Mouse (Mus musculus): ENCODE measurements around the gene Pdik1l. TPM values are rescaled to one million over a fixed set of nuclear protein-coding genes. Genes with fewer than 3 reads are reported as not detected.
A peak's percentile ranks its signal among the peaks of the same experiment; 100 is the strongest.

The Pdik1l gene
- polyA plus RNA-seq, 1 experiment = 3.4 TPM

DNA sequence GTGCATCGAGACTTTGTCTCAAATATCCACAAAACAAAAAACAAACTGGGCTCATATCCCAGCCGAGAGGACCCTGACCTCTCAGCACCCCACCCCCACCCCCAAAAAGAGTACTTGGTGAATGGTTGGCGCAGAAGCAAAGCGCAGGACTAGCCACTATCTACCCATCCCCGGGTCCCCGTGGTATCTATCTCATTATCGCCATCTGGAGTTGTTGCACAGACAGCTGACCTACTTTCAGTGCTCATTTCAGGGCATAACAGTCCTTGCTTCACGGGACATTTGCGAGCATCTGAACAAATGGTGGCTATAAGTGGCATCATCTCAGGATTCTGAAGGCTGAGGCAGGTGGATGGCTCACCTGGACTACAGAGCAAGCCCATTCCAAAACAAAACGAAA lies 49.0 kb downstream of the Pdik1l start:
- Histone ChIP-seq H3K27ac (ENCODE audit: insufficient read depth, low read depth, low read length) (no peak overlapping the region), H3K27me3 (replicated peaks; ENCODE audit: control insufficient read depth, insufficient read depth, low read length) (no peaks in the 10 kb centered on the region), H3K36me3 (ENCODE audit: control insufficient read depth, insufficient read depth, low read length) (no peaks in the 10 kb centered on the region), H3K4me1 (ENCODE audit: control insufficient read depth, insufficient read depth, low read length) (peaks cover 3% of the 10 kb centered on the region; the same call in 1 of the 2 replicates), H3K4me3 (ENCODE audit: insufficient read depth, low read depth, low read length) (peak overlapping the region; percentile 46; the same call in 1 of the 2 replicates)
- no peak for DNase-seq
- WGBS = 11% methylated on average over 10 of the region's 10 CpGs
- TF ChIP-seq CTCF (conservative IDR thresholded peaks at IDR 0.05; ENCODE audit: insufficient read depth, insufficient read length, low read depth, low read length) = no peak
- TF ChIP-seq POLR2A (IDR thresholded peaks at IDR 0.05; ENCODE audit: low read depth, low read length) = no peak

GRCm38 (mm10) chr4:134238279-134238651 lies 49.4 kb downstream of the Pdik1l start, which contains the start of gene Cnksr1:
Cnksr1 (minus strand) TSS chr4:134238399.
- peak; percentile 97 for DNase-seq
- Histone ChIP-seq H3K27ac (ENCODE audit: insufficient read depth, low read depth, low read length) (peak within 1 kb of the TSS; percentile 40), H3K27me3 (replicated peaks; ENCODE audit: control insufficient read depth, insufficient read depth, low read length) (no peaks in the 10 kb centered on the region), H3K4me1 (ENCODE audit: control insufficient read depth, insufficient read depth, low read length) (peaks cover 3% of the 10 kb centered on the region; the same call in 1 of the 2 replicates), H3K4me3 (ENCODE audit: insufficient read depth, low read depth, low read length) (peak within 1 kb of the TSS; percentile 46), H3K36me3 (ENCODE audit: control insufficient read depth, insufficient read depth, low read length) (no peaks in the 10 kb centered on the region)
- 3% methylated on average over 18 of the region's 18 CpGs for WGBS
- TF ChIP-seq CTCF (conservative IDR thresholded peaks at IDR 0.05; ENCODE audit: insufficient read depth, insufficient read length, low read depth, low read length) (no peak), POLR2A (IDR thresholded peaks at IDR 0.05; ENCODE audit: low read depth, low read length) (no peak)

GRCm38 (mm10) chr4:134237582-134238278 lies 50.0 kb downstream of the Pdik1l start:
- peaks cover 3% of the 10 kb centered on the region; the same call in 1 of the 2 replicates for H3K4me1 ChIP-seq (ENCODE audit: control insufficient read depth, insufficient read depth, low read length)
- peak overlapping the region; percentile 46 for H3K4me3 ChIP-seq (ENCODE audit: insufficient read depth, low read depth, low read length)
- DNase-seq = peak; percentile 37

GRCm38 (mm10) chr4:134234876-134235275 lies 52.8 kb downstream of the Pdik1l start:
- no peaks in the 10 kb centered on the region for H3K36me3 ChIP-seq (ENCODE audit: control insufficient read depth, insufficient read depth, low read length)
- no peak overlapping the region for H3K27ac ChIP-seq (ENCODE audit: insufficient read depth, low read depth, low read length)
- peaks cover 3% of the 10 kb centered on the region; the same call in 1 of the 2 replicates for H3K4me1 ChIP-seq (ENCODE audit: control insufficient read depth, insufficient read depth, low read length)
- WGBS = 85% methylated on average over 5 of the region's 5 CpGs
- no peak for TF ChIP-seq POLR2A (IDR thresholded peaks at IDR 0.05; ENCODE audit: low read depth, low read length)
- TF ChIP-seq CTCF (conservative IDR thresholded peaks at IDR 0.05; ENCODE audit: insufficient read depth, insufficient read length, low read depth, low read length) = no peak
- H3K4me3 ChIP-seq (ENCODE audit: insufficient read depth, low read depth, low read length) = no peak overlapping the region
- H3K27me3 ChIP-seq (replicated peaks; ENCODE audit: control insufficient read depth, insufficient read depth, low read length) = no peaks in the 10 kb centered on the region
- DNase-seq = no peak

More at GRCm38 (mm10) chr4:134237582-134238278, 50.0 kb downstream of the Pdik1l start:
- H3K27ac ChIP-seq (ENCODE audit: insufficient read depth, low read depth, low read length) = peak overlapping the region; percentile 40
- H3K36me3 ChIP-seq (ENCODE audit: control insufficient read depth, insufficient read depth, low read length) = no peaks in the 10 kb centered on the region
- TF ChIP-seq POLR2A (IDR thresholded peaks at IDR 0.05; ENCODE audit: low read depth, low read length) (no peak), CTCF (conservative IDR thresholded peaks at IDR 0.05; ENCODE audit: insufficient read depth, insufficient read length, low read depth, low read length) (no peak)
- 33% methylated on average over 19 of the region's 19 CpGs for WGBS
- H3K27me3 ChIP-seq (replicated peaks; ENCODE audit: control insufficient read depth, insufficient read depth, low read length) = no peaks in the 10 kb centered on the region

DNA sequence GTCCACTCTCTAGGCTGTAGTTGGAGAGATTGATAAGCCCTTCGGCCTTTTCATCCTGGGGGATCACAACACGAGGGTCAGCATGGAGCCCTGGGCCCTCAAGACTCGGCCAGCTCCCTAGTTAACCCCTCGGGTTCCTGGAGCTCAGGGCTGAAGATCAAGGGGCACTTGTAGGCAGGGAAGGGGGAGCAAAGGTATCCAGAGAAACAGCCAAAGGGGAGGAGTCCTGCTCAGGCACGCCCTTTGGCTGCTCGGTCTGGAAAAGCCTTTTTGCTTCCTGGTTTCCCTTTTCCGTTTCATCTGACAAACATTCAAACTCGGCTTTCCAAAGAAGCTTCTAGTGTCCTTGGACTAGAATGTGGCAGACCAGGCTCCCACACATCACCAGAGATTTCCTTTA lies 57.3 kb downstream of the Pdik1l start:
- WGBS = 31% methylated on average over 8 of the region's 8 CpGs
- TF ChIP-seq CTCF (conservative IDR thresholded peaks at IDR 0.05; ENCODE audit: insufficient read depth, insufficient read length, low read depth, low read length) (no peak), POLR2A (IDR thresholded peaks at IDR 0.05; ENCODE audit: low read depth, low read length) (no peak)
- Histone ChIP-seq H3K27me3 (replicated peaks; ENCODE audit: control insufficient read depth, insufficient read depth, low read length) (no peaks in the 10 kb centered on the region), H3K36me3 (ENCODE audit: control insufficient read depth, insufficient read depth, low read length) (no peaks in the 10 kb centered on the region), H3K4me3 (ENCODE audit: insufficient read depth, low read depth, low read length) (no peak overlapping the region), H3K4me1 (ENCODE audit: control insufficient read depth, insufficient read depth, low read length) (no peaks in the 10 kb centered on the region), H3K27ac (ENCODE audit: insufficient read depth, low read depth, low read length) (no peak overlapping the region)
- DNase-seq = peak; percentile 72

GRCm38 (mm10) chr4:134227194-134227593 lies 60.5 kb downstream of the Pdik1l start, which contains the start of gene Catsper4:
Catsper4 (minus strand) TSS chr4:134227383.
- Histone ChIP-seq H3K27me3 (replicated peaks; ENCODE audit: control insufficient read depth, insufficient read depth, low read length) (no peaks in the 10 kb centered on the region), H3K27ac (ENCODE audit: insufficient read depth, low read depth, low read length) (no peak within 1 kb of the TSS), H3K4me3 (ENCODE audit: insufficient read depth, low read depth, low read length) (no peak within 1 kb of the TSS), H3K36me3 (ENCODE audit: control insufficient read depth, insufficient read depth, low read length) (no peaks in the 10 kb centered on the region), H3K4me1 (ENCODE audit: control insufficient read depth, insufficient read depth, low read length) (peaks cover 4% of the 10 kb centered on the region; the same call in 1 of the 2 replicates)
- no peak for DNase-seq
- WGBS = 74% methylated on average over 8 of the region's 8 CpGs
- TF ChIP-seq POLR2A (IDR thresholded peaks at IDR 0.05; ENCODE audit: low read depth, low read length) = no peak
- TF ChIP-seq CTCF (conservative IDR thresholded peaks at IDR 0.05; ENCODE audit: insufficient read depth, insufficient read length, low read depth, low read length) = no peak; the same call in 1 of the 2 replicates

Other genes with a start within 250 kb of the Pdik1l start
- gene Zfp683, start 234.1 kb downstream of the Pdik1l start, polyA plus RNA-seq (2012; rRNA removed) = 0.52 and 0.81 TPM in 2 replicates
- gene Crybg2, start 227.1 kb downstream of the Pdik1l start, polyA plus RNA-seq (2012; rRNA removed) = 0.69 and 1.0 TPM in 2 replicates
- 14.8 and 65.1 TPM in 2 replicates for gene Cd52, start 192.8 kb downstream of the Pdik1l start, polyA plus RNA-seq (2012; rRNA removed)
- 5.6 and 5.9 TPM in 2 replicates for gene Ubxn11, start 185.3 kb downstream of the Pdik1l start, polyA plus RNA-seq (2012; rRNA removed)
- 262 and 323 TPM in 2 replicates for gene Sh3bgrl3, start 159.1 kb downstream of the Pdik1l start, polyA plus RNA-seq (2012; rRNA removed)
- 28.3 and 38.9 TPM in 2 replicates for gene Cep85, start 100.8 kb downstream of the Pdik1l start, polyA plus RNA-seq (2012; rRNA removed)
- gene Gm7534, start 84.9 kb downstream of the Pdik1l start, polyA plus RNA-seq (2012; rRNA removed) = not detected in 2 replicates
- 0.38 and 0.69 TPM in 2 replicates for gene Catsper4, start 60.5 kb downstream of the Pdik1l start, polyA plus RNA-seq (2012; rRNA removed)
- 14.9 and 17.3 TPM in 2 replicates for gene Cnksr1, start 49.5 kb downstream of the Pdik1l start, polyA plus RNA-seq (2012; rRNA removed)
- gene E130218I03Rik, start 44.2 kb downstream of the Pdik1l start, polyA plus RNA-seq (2012; rRNA removed) = not detected in 2 replicates
- 6.0 and 6.4 TPM in 2 replicates for gene Zfp593, start 42.3 kb downstream of the Pdik1l start, polyA plus RNA-seq (2012; rRNA removed)
- gene Gm30191, start 41.0 kb downstream of the Pdik1l start, polyA plus RNA-seq (2012; rRNA removed) = 0.27 TPM in 1 of 2 replicates, not detected in the other
- gene Grrp1, start 33.8 kb downstream of the Pdik1l start, polyA plus RNA-seq (2012; rRNA removed) = 11.5 and 11.8 TPM in 2 replicates
- 4.2 and 7.4 TPM in 2 replicates for gene Trim63, start 27.2 kb upstream of the Pdik1l start, polyA plus RNA-seq (2012; rRNA removed)
- gene Slc30a2, start 55.3 kb upstream of the Pdik1l start, polyA plus RNA-seq (2012; rRNA removed) = 32.3 and 33.3 TPM in 2 replicates
- gene Extl1, start 96.0 kb upstream of the Pdik1l start, polyA plus RNA-seq (2012; rRNA removed) = 1.1 and 1.3 TPM in 2 replicates
- 96.9 and 102 TPM in 2 replicates for gene Pafah2, start 108.4 kb upstream of the Pdik1l start, polyA plus RNA-seq (2012; rRNA removed)
- gene Stmn1, start 180.4 kb upstream of the Pdik1l start, polyA plus RNA-seq (2012; rRNA removed) = 9.8 and 24.9 TPM in 2 replicates
- 58.7 and 74.3 TPM in 2 replicates for gene Paqr7, start 208.8 kb upstream of the Pdik1l start, polyA plus RNA-seq (2012; rRNA removed)
- 0.07 and 0.09 TPM in 2 replicates for gene Aunip, start 223.1 kb upstream of the Pdik1l start, polyA plus RNA-seq (2012; rRNA removed)
- gene Mtfr1l, start 247.5 kb upstream of the Pdik1l start, polyA plus RNA-seq (2012; rRNA removed) = 133 and 149 TPM in 2 replicates